Mouse (Mus musculus) cerebellum, adult 2 months (tissue): ENCODE results near the gene Gdpd3. TPM values are rescaled to one million over a fixed set of nuclear protein-coding genes. Genes with fewer than 3 reads are reported as not detected.

Experiments
- DNase-seq, 2 experiments: peaks; one replicate each; pipeline ENCODE4 v3.0.0; 2021
- H3K27ac ChIP-seq: fragments of 200-500 bp; 2 replicates; pipeline ENCODE4 v1.5.1; 2012; ENCODE audit warnings: low read length, control low read depth, inconsistent platforms; ENCODE audit not compliant: insufficient read depth
- H3K27me3 ChIP-seq: fragments of 200-500 bp; 2 replicates; pipeline ENCODE4 v1.6.1; 2012; ENCODE audit warnings: inconsistent platforms, mild to moderate bottlenecking, low read length, moderate library complexity; ENCODE audit not compliant: control insufficient read depth, insufficient read depth
- H3K4me1 ChIP-seq: fragments of 200-500 bp; 2 replicates; pipeline ENCODE4 v1.6.1; 2011; ENCODE audit warnings: low read length; ENCODE audit not compliant: control insufficient read depth, insufficient read depth
- H3K4me3 ChIP-seq: fragments of 200-500 bp; replicated peaks from 2 replicates; pipeline ENCODE3; 2011; ENCODE audit warnings: mild to moderate bottlenecking, low read depth, low read length, control low read depth; ENCODE audit not compliant: insufficient read depth
- CTCF ChIP-seq: fragments of 200-500 bp; IDR thresholded peaks from 2 replicates; pipeline ENCODE4 v1.5.1; 2011; ENCODE audit warnings: low read depth, mild to moderate bottlenecking, control low read depth, low read length, moderate library complexity, borderline replicate concordance; ENCODE audit not compliant: insufficient read depth
- POLR2A ChIP-seq: fragments of 200-500 bp; IDR thresholded peaks from 2 replicates; pipeline ENCODE4 v1.6.1; 2011; ENCODE audit warnings: low read length, control low read depth, borderline replicate concordance; ENCODE audit not compliant: insufficient read depth
- WGBS: fragments of 180-500 bp; shearing (Covaris S2); methylation state at CpG from one replicate; pipeline ENCODE4 v1.1.7; 2018; 5-methylcytosine and 5-hydroxymethylcytosine counted together
- polyA plus RNA-seq: library from polyadenylated mRNA; depleted of rRNA; stranded (reverse); fragments of >200 nt; gene quantifications from 2 replicates; pipeline ENCODE4 v1.2.3, GENCODE M21; 2012; rRNA removed

Gdpd3 gene
- polyA plus RNA-seq, 1 experiment, result 8.0 TPM

DNA sequence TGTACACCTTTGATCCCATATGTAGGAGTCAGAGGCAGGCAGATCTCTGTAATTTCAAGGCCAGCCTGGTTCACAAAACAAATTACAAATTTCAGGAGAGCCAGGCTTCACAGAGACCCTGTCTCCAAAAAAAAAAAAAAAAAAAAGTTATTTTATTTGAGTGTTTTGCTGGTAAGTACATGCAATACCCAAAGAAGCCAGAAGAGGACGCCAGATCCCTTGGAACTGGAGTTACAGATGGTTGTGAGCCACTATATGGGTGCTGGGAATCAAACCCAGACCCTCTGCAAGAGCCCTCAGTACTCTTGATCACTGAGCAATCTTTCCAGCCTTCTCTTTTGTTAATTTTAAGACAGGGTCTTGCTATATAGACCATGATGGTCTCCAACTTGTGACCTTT is 52.7 kb downstream of the Gdpd3 start:
- H3K27me3 ChIP-seq, result no peaks in the 10 kb centered on the region
- 35% methylated on average over 1 of the region's 1 CpGs for WGBS
- TF ChIP-seq CTCF, result no peak
- TF ChIP-seq POLR2A, result no peak
- DNase-seq, result no peak
- no peak overlapping the region for H3K27ac ChIP-seq
- H3K4me1 ChIP-seq, result peaks cover 7% of the 10 kb centered on the region; the same call in 1 of the 2 replicates
- no peak overlapping the region for H3K4me3 ChIP-seq

DNA sequence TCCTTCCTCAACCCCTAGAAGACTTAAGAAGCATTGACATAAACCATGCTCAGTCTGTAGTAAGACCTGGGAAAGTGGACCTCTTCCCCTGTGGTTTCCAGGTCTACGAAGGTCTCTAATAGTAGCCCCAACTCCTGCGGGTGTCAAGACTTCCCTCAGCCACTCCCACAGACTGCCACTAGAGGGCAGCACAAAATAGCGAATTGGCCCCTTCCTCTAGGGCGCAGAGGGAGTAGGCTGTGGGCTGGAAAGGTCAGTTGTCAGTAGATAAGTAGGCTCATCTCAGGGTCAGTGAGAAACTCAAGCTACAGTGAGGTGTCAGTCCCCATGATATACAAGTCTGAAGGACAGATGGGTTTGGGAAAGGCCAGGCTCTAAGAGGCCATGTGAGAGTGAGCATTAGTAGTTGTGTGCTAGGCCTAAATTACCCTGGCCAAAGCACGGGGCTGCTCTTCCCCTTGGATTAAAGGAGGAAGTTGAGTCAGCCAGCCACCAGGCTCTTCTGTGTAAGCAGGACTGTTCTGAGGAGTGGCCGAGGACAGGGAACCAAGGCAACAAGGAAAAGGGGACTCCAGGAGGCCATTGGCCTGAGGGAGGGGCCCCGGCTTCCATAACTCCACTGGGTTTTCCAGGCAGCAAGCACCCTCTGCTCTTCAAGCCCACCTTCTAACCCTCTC is 55.8 kb downstream of the Gdpd3 start:
- Histone ChIP-seq H3K27ac (peak overlapping the region; percentile 91), H3K27me3 (no peaks in the 10 kb centered on the region), H3K4me1 (peaks cover 28% of the 10 kb centered on the region), H3K4me3 (peak overlapping the region; percentile 66)
- peak; percentile 86 to 93 for DNase-seq
- peak; percentile 95 for TF ChIP-seq CTCF
- peak; percentile 39; the same call in 1 of the 2 replicates for TF ChIP-seq POLR2A
- 10% methylated on average over 7 of the region's 7 CpGs for WGBS

DNA sequence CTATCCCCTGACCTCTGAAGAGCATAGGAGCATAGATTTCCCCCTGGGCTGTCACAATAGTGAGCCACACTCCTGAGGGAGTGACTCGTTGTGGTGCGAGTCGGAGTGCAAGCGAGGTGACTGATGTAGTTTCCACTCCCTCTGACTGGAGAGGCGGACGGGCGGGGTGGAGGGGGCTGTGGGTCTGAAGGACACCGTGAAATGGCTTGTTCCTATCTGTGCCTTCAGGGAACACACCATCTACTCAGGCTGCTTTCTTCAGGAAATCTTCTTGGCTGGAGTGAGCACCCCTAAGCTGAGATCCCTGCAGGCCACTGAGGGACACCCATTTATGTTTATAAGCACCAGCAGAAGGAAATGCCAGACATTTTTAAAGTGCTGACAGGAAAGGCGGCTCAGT is 56.6 kb downstream of the Gdpd3 start:
- Histone ChIP-seq H3K4me1 (peaks cover 33% of the 10 kb centered on the region), H3K27me3 (no peaks in the 10 kb centered on the region), H3K27ac (peak overlapping the region; percentile 91), H3K4me3 (peak overlapping the region; percentile 66)
- WGBS, result 5% methylated on average over 9 of the region's 9 CpGs
- peak; percentile 64 to 67 for DNase-seq
- TF ChIP-seq POLR2A (peak; percentile 42; the same call in 1 of the 2 replicates), CTCF (no peak)

- Histone ChIP-seq H3K27me3 (no peaks in the 10 kb centered on the region), H3K4me1 (peaks cover 33% of the 10 kb centered on the region), H3K27ac (peak overlapping the region; percentile 91), H3K4me3 (peak overlapping the region; percentile 66)
- peak; percentile 61; the same call in 1 of the 2 replicates for TF ChIP-seq POLR2A
- TF ChIP-seq CTCF, result no peak
- WGBS, result 0% methylated on average over 8 of the region's 19 CpGs
- peak; percentile 69 to 71 for DNase-seq
Measured at GRCm38 (mm10) chr7:126823202-126823711, 57.1 kb downstream of the Gdpd3 start.

- Histone ChIP-seq H3K4me1 (peaks cover 35% of the 10 kb centered on the region), H3K4me3 (peak overlapping the region; percentile 66), H3K27me3 (no peaks in the 10 kb centered on the region), H3K27ac (peak overlapping the region; percentile 20)
- WGBS, result 3% methylated on average over 10 of the region's 10 CpGs
- TF ChIP-seq CTCF, result no peak
- TF ChIP-seq POLR2A, result no peak
- DNase-seq, result peak in 1 of 2 experiments; percentile 62
Measured at GRCm38 (mm10) chr7:126823940-126824339, 57.8 kb downstream of the Gdpd3 start.

Other genes starting within 250 kb of the Gdpd3 start
- gene Eif3c, start 199.9 kb upstream of the Gdpd3 start, polyA plus RNA-seq, result 115 and 116 TPM in 2 replicates
- gene Apobr, start 181.4 kb upstream of the Gdpd3 start, polyA plus RNA-seq, result 0.87 and 0.98 TPM in 2 replicates
- 38.1 and 44.2 TPM in 2 replicates for gene Cln3, start 180.5 kb upstream of the Gdpd3 start, polyA plus RNA-seq
- gene Il27, start 171.4 kb upstream of the Gdpd3 start, polyA plus RNA-seq, result not detected in 2 replicates
- 9.3 and 10.6 TPM in 2 replicates for gene Nupr1, start 135.5 kb upstream of the Gdpd3 start, polyA plus RNA-seq
- 45.4 and 45.5 TPM in 2 replicates for gene Sgf29, start 117.0 kb upstream of the Gdpd3 start, polyA plus RNA-seq
- 6.4 and 10.6 TPM in 2 replicates for gene Sult1a1, start 89.9 kb upstream of the Gdpd3 start, polyA plus RNA-seq
- 51.0 and 61.6 TPM in 2 replicates for gene Bola2, start 70.9 kb upstream of the Gdpd3 start, polyA plus RNA-seq
- gene Slx1b, start 70.5 kb upstream of the Gdpd3 start, polyA plus RNA-seq, result 39.6 and 40.3 TPM in 2 replicates
- 110 and 126 TPM in 2 replicates for gene Coro1a, start 58.5 kb upstream of the Gdpd3 start, polyA plus RNA-seq
- gene Mapk3, start 6.7 kb upstream of the Gdpd3 start, polyA plus RNA-seq, result 212 and 229 TPM in 2 replicates
- gene Ypel3, start 10.6 kb downstream of the Gdpd3 start, polyA plus RNA-seq, result 628 and 636 TPM in 2 replicates
- gene Tbx6, start 15.1 kb downstream of the Gdpd3 start, polyA plus RNA-seq, result 2.2 TPM in 2 replicates
- gene Ppp4c, start 26.2 kb downstream of the Gdpd3 start, polyA plus RNA-seq, result 110 and 119 TPM in 2 replicates
- 193 and 196 TPM in 2 replicates for gene Fam57b, start 31.3 kb downstream of the Gdpd3 start, polyA plus RNA-seq
- gene 4930451I11Rik, start 65.3 kb downstream of the Gdpd3 start, polyA plus RNA-seq, result not detected in 2 replicates
- gene Doc2a, start 81.1 kb downstream of the Gdpd3 start, polyA plus RNA-seq, result 9.7 and 12.1 TPM in 2 replicates
- gene Hirip3, start 95.6 kb downstream of the Gdpd3 start, polyA plus RNA-seq, result 60.9 and 63.1 TPM in 2 replicates
- gene Ino80e, start 96.0 kb downstream of the Gdpd3 start, polyA plus RNA-seq, result 67.3 and 67.6 TPM in 2 replicates
- 107 and 108 TPM in 2 replicates for gene Taok2, start 118.4 kb downstream of the Gdpd3 start, polyA plus RNA-seq
- gene Tmem219, start 156.6 kb downstream of the Gdpd3 start, polyA plus RNA-seq, result 29.8 and 37.5 TPM in 2 replicates
- 130 and 140 TPM in 2 replicates for gene Kctd13, start 162.5 kb downstream of the Gdpd3 start, polyA plus RNA-seq
- 41.8 and 42.4 TPM in 2 replicates for gene Asphd1, start 183.2 kb downstream of the Gdpd3 start, polyA plus RNA-seq
- gene Sez6l2, start 184.2 kb downstream of the Gdpd3 start, polyA plus RNA-seq, result 359 and 364 TPM in 2 replicates
- gene Cdipt, start 209.6 kb downstream of the Gdpd3 start, polyA plus RNA-seq, result 255 and 281 TPM in 2 replicates
- gene Cdiptos, start 209.8 kb downstream of the Gdpd3 start, polyA plus RNA-seq, result 0.92 and 1.1 TPM in 2 replicates
- gene Mvp, start 248.3 kb downstream of the Gdpd3 start, polyA plus RNA-seq, result 19.9 and 21.0 TPM in 2 replicates